In the genomic region with DNA sequence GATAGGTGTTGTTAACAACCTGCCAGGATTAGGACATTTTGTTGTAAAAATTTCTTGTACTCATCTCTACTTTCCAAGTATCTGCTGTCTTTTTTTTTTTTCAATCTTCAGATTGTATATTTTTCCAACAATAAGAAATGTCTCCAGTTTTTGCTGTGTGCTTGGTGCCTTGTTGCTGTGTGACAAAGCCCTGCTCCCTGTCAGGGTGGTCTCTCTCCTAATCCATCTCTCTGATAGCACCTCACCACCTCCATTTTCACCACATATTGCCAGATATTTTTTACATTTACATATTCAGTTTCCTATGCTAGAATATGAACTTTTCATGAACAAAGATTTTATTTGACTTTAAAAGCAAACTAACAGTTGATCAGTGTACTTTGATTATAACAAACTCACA, we compare ENCODE assay signal across 27 mouse cellular contexts.
"Had no signal": no experiment of that assay in that cellular context is flagged by ENCODE, and none has a peak within 500 bp of the region (broad histone marks: within the 10 kb centered on the region; RNA-seq: fewer than 3 reads in every experiment).

No protein-coding gene starts in this region.

- H3K4me3 ChIP-seq: embryonic facial prominence, embryonic 10.5 days; embryonic facial prominence, embryonic 12.5 days; embryonic facial prominence, embryonic 13.5 days; embryonic facial prominence, embryonic 15.5 days; erythroblast, embryonic 14.5 days; forebrain, embryonic 10.5 days; forebrain, embryonic 12.5 days; forebrain, embryonic 13.5 days; forebrain, embryonic 15.5 days; gastrocnemius, adult 2 months had no signal

- H3K9ac ChIP-seq: embryonic facial prominence, embryonic 12.5 days; embryonic facial prominence, embryonic 13.5 days; embryonic facial prominence, embryonic 15.5 days; forebrain, embryonic 12.5 days; forebrain, embryonic 13.5 days; forebrain, embryonic 15.5 days; forebrain, postnatal 0 days had no signal

- H3K36me3 ChIP-seq: embryonic facial prominence, embryonic 10.5 days; embryonic facial prominence, embryonic 12.5 days; embryonic facial prominence, embryonic 13.5 days; embryonic facial prominence, embryonic 15.5 days; forebrain, embryonic 10.5 days; forebrain, embryonic 12.5 days; forebrain, embryonic 15.5 days had no signal

- H3K27me3 ChIP-seq: embryonic facial prominence, embryonic 12.5 days; embryonic facial prominence, embryonic 13.5 days; embryonic facial prominence, embryonic 15.5 days; forebrain, embryonic 12.5 days; forebrain, embryonic 13.5 days; forebrain, embryonic 15.5 days had no signal

- H3K27ac ChIP-seq: embryonic facial prominence, embryonic 10.5 days; embryonic facial prominence, embryonic 12.5 days; embryonic facial prominence, embryonic 13.5 days; embryonic facial prominence, embryonic 15.5 days; forebrain, embryonic 10.5 days; forebrain, embryonic 12.5 days; forebrain, embryonic 13.5 days; forebrain, embryonic 15.5 days; gastrocnemius, adult 2 months had no signal

- H3K4me2 ChIP-seq: embryonic facial prominence, embryonic 12.5 days; embryonic facial prominence, embryonic 13.5 days; embryonic facial prominence, embryonic 15.5 days; forebrain, embryonic 12.5 days; forebrain, embryonic 13.5 days; forebrain, embryonic 15.5 days had no signal

- DNase-seq: cerebellum, adult 2 months; cerebellum, adult 8-10 months; cerebellum, adult 9-10 months; cerebellum, adult 9-11 months; cerebellum, postnatal 10 days; cerebellum, postnatal 14 days; cerebellum, postnatal 25 days; cerebellum, postnatal 36 days; embryo, embryonic 11 days; forebrain, postnatal 0 days; gastrocnemius, adult 2 months; gastrocnemius, postnatal 10 days; gastrocnemius, postnatal 14 days; gastrocnemius, postnatal 25 days; gastrocnemius, postnatal 36 days; heart, adult 18-20 months had no signal

- H3K9me3 ChIP-seq: embryonic facial prominence, embryonic 10.5 days; embryonic facial prominence, embryonic 12.5 days; embryonic facial prominence, embryonic 13.5 days; embryonic facial prominence, embryonic 15.5 days; forebrain, embryonic 10.5 days; forebrain, embryonic 12.5 days; forebrain, embryonic 13.5 days; forebrain, embryonic 15.5 days had no signal

- ATAC-seq: forebrain, embryonic 13.5 days; forebrain, embryonic 14.5 days; forebrain, embryonic 15.5 days; forebrain, embryonic 16.5 days; forebrain, postnatal 0 days had no signal

- H3K4me1 ChIP-seq: embryonic facial prominence, embryonic 10.5 days; embryonic facial prominence, embryonic 12.5 days; embryonic facial prominence, embryonic 13.5 days; embryonic facial prominence, embryonic 15.5 days; forebrain, embryonic 10.5 days; forebrain, embryonic 12.5 days; forebrain, embryonic 13.5 days; forebrain, embryonic 15.5 days had no signal
